Mouse (Mus musculus) gastrocnemius, adult 18-20 months (tissue): Measurements from ENCODE around the gene Gpkow. TPM values are rescaled to one million over a fixed set of nuclear protein-coding genes. Genes with fewer than 3 reads are reported as not detected.

Source experiments
- DNase-seq: peaks from one replicate; pipeline ENCODE4 v3.0.0; 2021; ENCODE audit warnings: low spot score
- long read RNA-seq, 2 experiments: library from polyadenylated mRNA; stranded (forward); transcript quantifications; one replicate each; pipeline ENCODE4 v2.0.0; 2021
- total RNA-seq, 2 experiments: library from RNA; stranded (reverse); gene quantifications; 2 replicates each; pipeline ENCODE4 v1.2.3; 2021

The Gpkow gene
- total RNA-seq, result 10 to 100 TPM; 14.3 to 15.0 TPM
- long read RNA-seq, experiment 1, transcript Gpkow-201 (11 exons, 3,579 nt), result major isoform, 19 of 25 reads
- long read RNA-seq, experiment 1, partial matches to known transcripts, result 3 of 25 reads
- long read RNA-seq, experiment 1, other reads (novel, unspliced or antisense), result 3 of 25 reads
- long read RNA-seq, experiment 2, transcript Gpkow-201 (11 exons, 3,579 nt), result major isoform, 18 of 22 reads
- long read RNA-seq, experiment 2, partial matches to known transcripts, result 1 of 22 reads
- long read RNA-seq, experiment 2, other reads (novel, unspliced or antisense), result 3 of 22 reads

- peak; percentile 86 for DNase-seq
Observed at GRCm38 (mm10) chrX:7696954-7697381, at the start of gene Gpkow. Gpkow (plus strand) TSS chrX:7697131.

GRCm38 (mm10) chrX:7648671-7649304, 48.1 kb upstream of the Gpkow start:
- peak; percentile 86 for DNase-seq

- DNase-seq, result peak; percentile 74
Observed at GRCm38 (mm10) chrX:7657221-7657639, 39.7 kb upstream of the Gpkow start, which contains the start of gene Prickle3. Prickle3 (plus strand) TSS chrX:7657260.

GRCm38 (mm10) chrX:7658031-7658784, 38.7 kb upstream of the Gpkow start:
- peak; percentile 74 for DNase-seq

GRCm38 (mm10) chrX:7658785-7659589, 37.9 kb upstream of the Gpkow start:
- peak; percentile 74 for DNase-seq

- DNase-seq, result peak; percentile 60
Observed at GRCm38 (mm10) chrX:7661086-7661485, 35.8 kb upstream of the Gpkow start.

GRCm38 (mm10) chrX:7662936-7663335, 34.0 kb upstream of the Gpkow start:
- DNase-seq, result no peak

- DNase-seq, result peak; percentile 38
Observed at GRCm38 (mm10) chrX:7664791-7665190, 32.1 kb upstream of the Gpkow start.

GRCm38 (mm10) chrX:7665739-7666502, 31.0 kb upstream of the Gpkow start:
- no peak for DNase-seq

GRCm38 (mm10) chrX:7670390-7670881, 26.5 kb upstream of the Gpkow start:
- peak; percentile 72 for DNase-seq

- peak; percentile 28 for DNase-seq
Observed at GRCm38 (mm10) chrX:7670921-7671623, 25.9 kb upstream of the Gpkow start, which contains the start of gene Plp2. Plp2 (minus strand) TSS chrX:7671390.

- peak; percentile 34 for DNase-seq
Observed at GRCm38 (mm10) chrX:7672739-7673138, 24.2 kb upstream of the Gpkow start.

- DNase-seq, result no peak
Observed at GRCm38 (mm10) chrX:7673578-7674281, 23.2 kb upstream of the Gpkow start.

- DNase-seq, result no peak
Observed at GRCm38 (mm10) chrX:7674284-7675000, 22.5 kb upstream of the Gpkow start.

- DNase-seq, result no peak
Observed at GRCm38 (mm10) chrX:7675001-7675380, 21.9 kb upstream of the Gpkow start.

- DNase-seq, result no peak
Observed at GRCm38 (mm10) chrX:7678986-7679385, 17.9 kb upstream of the Gpkow start.

GRCm38 (mm10) chrX:7679405-7680056, 17.4 kb upstream of the Gpkow start:
- peak; percentile 88 for DNase-seq

- DNase-seq, result no peak
Observed at GRCm38 (mm10) chrX:7680057-7680412, 16.9 kb upstream of the Gpkow start.
